Mouse (Mus musculus) MEL (cell line): ENCODE results near the gene Vax2. TPM values are rescaled to one million over a fixed set of nuclear protein-coding genes. Genes with fewer than 3 reads are reported as not detected.

Source experiments
- DNase-seq: peaks from one replicate; pipeline ENCODE4 v3.0.0; 2011; ENCODE audit warnings: low read depth, low spot score
- H3K27ac ChIP-seq: 2 replicates; pipeline ENCODE4 v1.5.1; 2012; ENCODE audit warnings: low read depth, mild to moderate bottlenecking, control low read depth, low read length, moderate library complexity; ENCODE audit not compliant: control insufficient read depth
- H3K27me3 ChIP-seq, 2 experiments: fragments of 150-350 bp in 1 of 2; sonication (generic) in 1 of 2; 2 replicates each; pipeline ENCODE4 v1.6.1; 2012; ENCODE audit warnings: low read length in 2 of 2, mild to moderate bottlenecking in 2 of 2, improper control_type of control experiment in 1 of 2, moderate library complexity in 1 of 2; ENCODE audit not compliant: insufficient read depth in 2 of 2, control insufficient read depth in 1 of 2
- H3K36me3 ChIP-seq, 2 experiments: 2 replicates each; pipeline ENCODE4 v1.6.1; 2012 to 2014; ENCODE audit warnings: low read length in 2 of 2, improper control_type of control experiment in 1 of 2, inconsistent platforms in 1 of 2, mild to moderate bottlenecking in 1 of 2; ENCODE audit not compliant: insufficient read depth in 2 of 2, control insufficient read depth in 1 of 2
- H3K4me1 ChIP-seq, 2 experiments: fragments of 150-350 bp in 1 of 2; sonication (generic) in 1 of 2; 2 replicates each; pipeline ENCODE4 v1.6.1; 2012; ENCODE audit warnings: low read length in 2 of 2, improper control_type of control experiment in 1 of 2, mild to moderate bottlenecking in 1 of 2; ENCODE audit not compliant: insufficient read depth in 2 of 2, control insufficient read depth in 1 of 2
- H3K4me3 ChIP-seq, 2 experiments: fragments of 150-350 bp in 1 of 2; sonication (generic) in 1 of 2; 2 replicates each; pipeline ENCODE4 v1.5.1; 2012; ENCODE audit warnings: low read depth in 2 of 2, low read length in 2 of 2, mild to moderate bottlenecking in 2 of 2, moderate library complexity in 2 of 2, control low read depth in 1 of 2, improper control_type of control experiment in 1 of 2; ENCODE audit not compliant: control insufficient read depth in 1 of 2, insufficient read depth in 1 of 2
- H3K79me2 ChIP-seq: 2 replicates; pipeline ENCODE4 v1.6.1; 2012; ENCODE audit warnings: mild to moderate bottlenecking, low read length, moderate library complexity; ENCODE audit not compliant: control insufficient read depth, poor library complexity, insufficient read depth
- H3K9ac ChIP-seq: 2 replicates; pipeline ENCODE4 v1.6.1; 2012; ENCODE audit warnings: low read depth, mild to moderate bottlenecking, control low read depth, low read length, moderate library complexity; ENCODE audit not compliant: control insufficient read depth, poor library complexity, severe bottlenecking
- H3K9me3 ChIP-seq: fragments of 150-350 bp; sonication (generic); replicated peaks from 2 replicates; pipeline ENCODE4 v1.6.1; 2012; ENCODE audit warnings: mild to moderate bottlenecking, low read length, improper control_type of control experiment, moderate library complexity; ENCODE audit not compliant: insufficient read depth
- BHLHE40 ChIP-seq: IDR thresholded peaks from 2 replicates; pipeline ENCODE4 v1.6.1; 2012; ENCODE audit warnings: low read depth, mild to moderate bottlenecking, inconsistent platforms, low read length, improper control_type of control experiment, borderline replicate concordance
- CHD1 ChIP-seq: IDR thresholded peaks from 2 replicates; pipeline ENCODE4 v1.6.1; 2012; ENCODE audit warnings: low read depth, mild to moderate bottlenecking, inconsistent platforms, low read length, improper control_type of control experiment
- CHD2 ChIP-seq: IDR thresholded peaks from 2 replicates; pipeline ENCODE4 v1.6.1; 2011; ENCODE audit warnings: low read length, improper control_type of control experiment
- CTCF ChIP-seq, 3 experiments: IDR thresholded peaks in 2 of 3; conservative IDR thresholded peaks in 1 of 3; 2 replicates each; pipeline ENCODE4 v1.5.1; 2011 to 2012; ENCODE audit warnings: low read length in 3 of 3, low read depth in 2 of 3, mild to moderate bottlenecking in 2 of 3, improper control_type of control experiment in 1 of 3, inconsistent platforms in 1 of 3, mixed read lengths in 1 of 3, moderate library complexity in 1 of 3; ENCODE audit not compliant: control insufficient read depth in 1 of 3, insufficient read depth in 1 of 3, poor library complexity in 1 of 3, severe bottlenecking in 1 of 3
- E2F4 ChIP-seq: IDR thresholded peaks from 2 replicates; pipeline ENCODE4 v1.6.1; 2011; ENCODE audit warnings: low read depth, low read length, improper control_type of control experiment, borderline replicate concordance
- ELF1 ChIP-seq: IDR thresholded peaks from 2 replicates; pipeline ENCODE4 v1.6.1; 2014; ENCODE audit warnings: low read depth, mild to moderate bottlenecking, inconsistent platforms, low read length, improper control_type of control experiment, moderate library complexity
- EP300 ChIP-seq, 2 experiments: IDR thresholded peaks; 2 replicates each; pipeline ENCODE4 v1.6.1; 2011; ENCODE audit warnings: improper control_type of control experiment in 2 of 2, low read length in 2 of 2, low read depth in 1 of 2, mild to moderate bottlenecking in 1 of 2
- ETS1 ChIP-seq: IDR thresholded peaks from 2 replicates; pipeline ENCODE4 v1.6.1; 2012; ENCODE audit warnings: low read depth, mild to moderate bottlenecking, inconsistent platforms, low read length, improper control_type of control experiment, moderate library complexity
- HCFC1 ChIP-seq: IDR thresholded peaks from 2 replicates; pipeline ENCODE4 v1.6.1; 2012; ENCODE audit warnings: low read depth, mild to moderate bottlenecking, inconsistent platforms, low read length, improper control_type of control experiment, moderate library complexity
- KAT2A ChIP-seq: conservative IDR thresholded peaks from 2 replicates; pipeline ENCODE4 v1.6.1; 2012; ENCODE audit warnings: low read depth, low read length, improper control_type of control experiment, inconsistent platforms
- MAFK ChIP-seq: IDR thresholded peaks from 2 replicates; pipeline ENCODE4 v1.6.1; 2011; ENCODE audit warnings: low read depth, mild to moderate bottlenecking, low read length, improper control_type of control experiment, borderline replicate concordance
- MAX ChIP-seq: IDR thresholded peaks from 2 replicates; pipeline ENCODE4 v1.6.1; 2011; ENCODE audit warnings: low read length, improper control_type of control experiment
- MXI1 ChIP-seq: IDR thresholded peaks from 2 replicates; pipeline ENCODE4 v1.6.1; 2011; ENCODE audit warnings: mild to moderate bottlenecking, low read depth, low read length, improper control_type of control experiment
- NELFE ChIP-seq: IDR thresholded peaks from 2 replicates; pipeline ENCODE4 v1.6.1; 2011; ENCODE audit warnings: low read depth, low read length, improper control_type of control experiment
- POLR2A ChIP-seq, 2 experiments: IDR thresholded peaks; 2 replicates each; pipeline ENCODE4 v1.6.1; 2011 to 2012; ENCODE audit warnings: low read length in 2 of 2, mild to moderate bottlenecking in 2 of 2, control low read depth in 1 of 2, improper control_type of control experiment in 1 of 2, low read depth in 1 of 2, moderate library complexity in 1 of 2; ENCODE audit not compliant: control insufficient read depth in 1 of 2, insufficient read depth in 1 of 2, poor library complexity in 1 of 2
- POLR2AphosphoS2 ChIP-seq: IDR thresholded peaks from 2 replicates; pipeline ENCODE4 v1.6.1; 2011; ENCODE audit warnings: low read length, improper control_type of control experiment
- POLR2AphosphoS5 ChIP-seq: IDR thresholded peaks from 2 replicates; pipeline ENCODE4 v1.6.1; 2012; ENCODE audit warnings: low read depth, borderline replicate concordance, mild to moderate bottlenecking, inconsistent platforms, low read length, moderate library complexity, mixed read lengths
- RAD21 ChIP-seq: IDR thresholded peaks from 2 replicates; pipeline ENCODE4 v1.6.1; 2011; ENCODE audit warnings: mild to moderate bottlenecking, low read depth, low read length, improper control_type of control experiment
- RCOR1 ChIP-seq: IDR thresholded peaks from 2 replicates; pipeline ENCODE4 v1.6.1; 2012; ENCODE audit warnings: low read depth, mild to moderate bottlenecking, inconsistent platforms, low read length, improper control_type of control experiment
- SIN3A ChIP-seq: IDR thresholded peaks from 2 replicates; pipeline ENCODE4 v1.6.1; 2012; ENCODE audit warnings: low read length, improper control_type of control experiment, inconsistent platforms
- SMC3 ChIP-seq: IDR thresholded peaks from 2 replicates; pipeline ENCODE4 v1.6.1; 2011; ENCODE audit warnings: low read depth, low read length, improper control_type of control experiment
- TAL1 ChIP-seq: IDR thresholded peaks from 2 replicates; pipeline ENCODE4 v1.6.1; 2012; ENCODE audit warnings: mild to moderate bottlenecking, inconsistent platforms, low read length, moderate library complexity, mixed read lengths
- TBP ChIP-seq: IDR thresholded peaks from 2 replicates; pipeline ENCODE4 v1.8.0; 2011; ENCODE audit warnings: low read depth, low read length, improper control_type of control experiment
- TCF12 ChIP-seq: IDR thresholded peaks from 2 replicates; pipeline ENCODE4 v1.6.1; 2014; ENCODE audit warnings: low read depth, mild to moderate bottlenecking, inconsistent platforms, low read length, improper control_type of control experiment, moderate library complexity
- USF1 ChIP-seq: IDR thresholded peaks from 2 replicates; pipeline ENCODE4 v1.6.1; 2014; ENCODE audit warnings: low read depth, mild to moderate bottlenecking, inconsistent platforms, low read length, improper control_type of control experiment, moderate library complexity
- USF2 ChIP-seq, 2 experiments: IDR thresholded peaks; 2 replicates each; pipeline ENCODE4 v1.6.1; 2011 to 2012; ENCODE audit warnings: improper control_type of control experiment in 2 of 2, low read length in 2 of 2, borderline replicate concordance in 1 of 2, inconsistent platforms in 1 of 2, low read depth in 1 of 2, mild to moderate bottlenecking in 1 of 2; ENCODE audit not compliant: insufficient read depth in 1 of 2
- ZMIZ1 ChIP-seq: IDR thresholded peaks from 2 replicates; pipeline ENCODE4 v1.6.1; 2012; ENCODE audit warnings: low read depth, mild to moderate bottlenecking, inconsistent platforms, low read length, improper control_type of control experiment, moderate library complexity
- ZNF384 ChIP-seq: IDR thresholded peaks from 2 replicates; pipeline ENCODE4 v1.6.1; 2012; ENCODE audit warnings: low read depth, mild to moderate bottlenecking, inconsistent platforms, low read length, improper control_type of control experiment
- polyA plus RNA-seq, 2 experiments: library from polyadenylated mRNA; stranded (reverse) in 1 of 2; unstranded in 1 of 2; fragments of >175 nt in 1 of 2; fragments of >200 nt in 1 of 2; gene quantifications; 2 replicates each; pipeline versions ENCODE4 v1.2.1 to v1.2.4; 2012; ENCODE audit warnings: low replicate concordance in 2 of 2, low read depth in 1 of 2; ENCODE audit not compliant: insufficient read length in 2 of 2, insufficient read depth in 1 of 2, missing spikeins in 1 of 2
- total RNA-seq: library from RNA; depleted of rRNA; stranded (reverse); fragments of 300-350 nt; gene quantifications from 2 replicates; pipeline ENCODE4 v1.2.3, GENCODE M21; 2012

Vax2 gene
- total and polyA plus RNA-seq, 3 experiments = 0.46 to 3.2 TPM; not detected in 1

- peak overlapping the region; percentile 56 for H3K27ac ChIP-seq
- peak; percentile 75 for DNase-seq
- peaks cover 20% of the 10 kb centered on the region for H3K79me2 ChIP-seq
- peak overlapping the region; percentile 98 for H3K9ac ChIP-seq
- TF ChIP-seq TCF12 (no peak), RCOR1 (no peak), USF2 (IDR thresholded peaks at IDR 0.05; ENCODE audit: borderline replicate concordance in 1 of 2, insufficient read depth in 1 of 2, low read depth in 1 of 2, low read length in 2 of 2) (no peak), TBP (peak; percentile 58; the same call in 1 of the 2 replicates), POLR2AphosphoS5 (no peak), E2F4 (no peak), MXI1 (peak; percentile 36; the same call in 1 of the 2 replicates), NELFE (no peak), ZNF384 (no peak), SIN3A (peak; percentile 65), ZMIZ1 (no peak), ETS1 (no peak), CHD1 (no peak), MAX (no peak), ELF1 (peak; percentile 43; the same call in 1 of the 2 replicates), MAFK (no peak), TAL1 (no peak), CHD2 (no peak)
- H3K4me3 ChIP-seq = peak overlapping the region; percentile 88 to 100
- H3K9me3 ChIP-seq = no peaks in the 10 kb centered on the region
- no peaks in the 10 kb centered on the region for H3K27me3 ChIP-seq
- peaks cover 2 to 10% of the 10 kb centered on the region in 2 experiments; a peak in 2 of 4 replicates for H3K4me1 ChIP-seq
- peaks cover 2 to 5% of the 10 kb centered on the region in 2 experiments; a peak in 2 of 4 replicates for H3K36me3 ChIP-seq
These were observed 63.9 kb downstream of the Vax2 start for GRCm38 (mm10) chr6:83774781-83775563.

- H3K27ac ChIP-seq = peak within 1 kb of the TSS; percentile 72
- peak within 1 kb of the TSS; percentile 88 to 100 for H3K4me3 ChIP-seq
- peaks cover 0 to 5% of the 10 kb centered on the region in 2 experiments; a peak in 2 of 4 replicates for H3K36me3 ChIP-seq
- peak within 1 kb of the TSS; percentile 98 for H3K9ac ChIP-seq
- no peaks in the 10 kb centered on the region for H3K9me3 ChIP-seq
- DNase-seq = peak; percentile 92
- H3K27me3 ChIP-seq = no peaks in the 10 kb centered on the region
- H3K4me1 ChIP-seq = peaks cover 2 to 10% of the 10 kb centered on the region in 2 experiments; a peak in 2 of 4 replicates
- peaks cover 20% of the 10 kb centered on the region for H3K79me2 ChIP-seq
- TF ChIP-seq POLR2A (IDR thresholded peaks at IDR 0.05; ENCODE audit: control insufficient read depth in 1 of 2, insufficient read depth in 1 of 2, low read depth in 1 of 2, low read length in 2 of 2, poor library complexity in 1 of 2) (peak; percentile 92 to 98), CTCF (IDR thresholded peaks at IDR 0.05 in 2 of 3, conservative IDR thresholded peaks at IDR 0.05 in 1 of 3; ENCODE audit: control insufficient read depth in 1 of 3, insufficient read depth in 1 of 3, low read depth in 2 of 3, low read length in 3 of 3, poor library complexity in 1 of 3, severe bottlenecking in 1 of 3) (peak; percentile 81 to 89 (median 89)), USF2 (IDR thresholded peaks at IDR 0.05; ENCODE audit: borderline replicate concordance in 1 of 2, insufficient read depth in 1 of 2, low read depth in 1 of 2, low read length in 2 of 2) (no peak), CHD2 (no peak), KAT2A (no peak; the same call in 1 of the 2 replicates), HCFC1 (peak; percentile 79), EP300 (IDR thresholded peaks at IDR 0.05; ENCODE audit: low read depth in 1 of 2, low read length in 2 of 2) (no peak), RCOR1 (no peak), E2F4 (no peak), SMC3 (peak; percentile 47), RAD21 (peak; percentile 6; the same call in 1 of the 2 replicates), SIN3A (peak; percentile 27; the same call in 1 of the 2 replicates), POLR2AphosphoS2 (peak; percentile 73), MAX (peak; percentile 47; the same call in 1 of the 2 replicates), BHLHE40 (0 out of 2 replicates have a peak, but pooled peaks have one; percentile 13), USF1 (no peak)
These were observed 64.7 kb downstream of the Vax2 start, which contains the start of gene Tex261 for GRCm38 (mm10) chr6:83775638-83776293. TSS of gene Tex261 (minus strand) at chr6:83775813.
